In the genomic region with DNA sequence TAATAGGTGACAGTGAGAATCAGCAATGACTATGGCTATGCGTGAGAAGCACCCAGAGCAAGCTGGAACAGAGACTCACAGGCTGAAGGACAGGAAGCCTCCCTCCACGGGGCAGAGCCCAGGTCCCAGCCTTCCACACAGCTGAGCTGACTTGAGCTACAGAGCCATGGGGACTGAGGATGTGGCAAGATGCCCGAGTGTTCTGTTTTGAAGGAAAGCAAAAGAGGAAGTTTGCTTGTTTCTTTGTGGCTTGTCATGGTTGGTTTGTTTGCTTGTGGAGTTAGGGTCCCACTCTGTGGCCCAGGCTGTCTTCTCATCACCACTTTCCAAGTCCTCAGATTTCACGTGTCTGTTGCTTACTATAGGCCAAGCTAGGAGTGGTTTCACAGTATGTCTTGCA, we compare ENCODE assay signal across 17 mouse cellular contexts. TPM values are rescaled to one million over a fixed set of nuclear protein-coding genes. Genes with fewer than 3 reads are reported as not detected.
DNase-seq lines count a peak whose midpoint lies in the region; ATAC-seq lines count a peak whose summit lies in the region.
"Had no signal": no experiment of that assay in that cellular context is flagged by ENCODE, and none has a peak within 500 bp of the region (broad histone marks: within the 10 kb centered on the region; RNA-seq: fewer than 3 reads in every experiment).

No protein-coding gene starts in this region.

- DNase-seq in cerebellum, adult 9-10 months: peak; percentile 28
- no peak for DNase-seq in cerebellum, adult 8-10 months
- DNase-seq in 416B (ENCODE audit: low read depth) (peak; percentile 72), MEL-GATA-1-ER (ENCODE audit: extremely low read depth, low read depth) (peak; percentile 60)
- DNase-seq in testis, postnatal 14 days (ENCODE audit: low spot score): no peak
- no peak for DNase-seq in natural killer cell, adult 2 months (ENCODE audit: low spot score in 2 of 2)
- DNase-seq: adrenal gland, adult 2 months; adrenal gland, postnatal 25 days; cerebellum, adult 18-20 months; cerebellum, postnatal 14 days; gastrocnemius, postnatal 14 days; heart, postnatal 36 days had no signal

- peak; percentile 38 for ATAC-seq in megakaryocyte, adult 5-6 weeks (ENCODE audit: poor library complexity, severe bottlenecking)
- ATAC-seq: CD4-positive, CD25-positive, alpha-beta regulatory T cell, adult 4 months; forebrain, embryonic 16.5 days; hindbrain, postnatal 0 days had no signal

RNA-seq across cellular contexts. Expression of a gene that starts 2.2 kb away (rescaled TPM):
- total RNA-seq in megakaryocyte, adult 5-6 weeks (2015): not detected in 2 replicates
- 0.04 TPM in 1 of 2 replicates, not detected in the other for total RNA-seq in megakaryocyte, adult 5-6 weeks (2017)

RNA-seq across cellular contexts. Expression of a gene that starts 39.0 kb away (rescaled TPM):
- 0.98 and 1.3 TPM in 2 replicates for total RNA-seq in megakaryocyte, adult 5-6 weeks (2015)
- 0.33 TPM in 1 of 2 replicates, not detected in the other for total RNA-seq in megakaryocyte, adult 5-6 weeks (2017)
- total RNA-seq: G1E; hindbrain, postnatal 0 days had no signal

Comparison
In these comparisons a context has a peak if more than half of its experiments do, and no peak if none do; other contexts are left out.
1. DNase-seq: peak in cerebellum, adult 9-10 months (single experiment), 416B (single experiment) and MEL-GATA-1-ER (single experiment); none in cerebellum, adult 8-10 months (single experiment), testis, postnatal 14 days (single experiment) and natural killer cell, adult 2 months (0 of 2).